Mouse (Mus musculus) megakaryocyte, embryonic 14.5 days (primary cell): ENCODE results near the gene C2cd4a.

Experiments
- FLI1 ChIP-seq: IDR thresholded peaks from 2 replicates; pipeline ENCODE4 v1.6.1; 2012; ENCODE audit warnings: low read length, inconsistent platforms, mixed read lengths
- GATA1 ChIP-seq: IDR thresholded peaks from 3 replicates; pipeline ENCODE4 v1.6.1; 2012; ENCODE audit warnings: mixed read lengths, low read length, inconsistent platforms, borderline replicate concordance

GRCm38 (mm10) chr9:67795205-67795675 lies 36.9 kb downstream of the C2cd4a start:
- TF ChIP-seq FLI1: no peak
- no peak for TF ChIP-seq GATA1
